Mouse (Mus musculus) lung, postnatal 36 days (tissue): ENCODE data around the gene Dst.

Experiments
- DNase-seq: peaks from one replicate; pipeline ENCODE4 v3.0.0; 2022; ENCODE audit warnings: mixed read lengths

Gene Dst

DNA sequence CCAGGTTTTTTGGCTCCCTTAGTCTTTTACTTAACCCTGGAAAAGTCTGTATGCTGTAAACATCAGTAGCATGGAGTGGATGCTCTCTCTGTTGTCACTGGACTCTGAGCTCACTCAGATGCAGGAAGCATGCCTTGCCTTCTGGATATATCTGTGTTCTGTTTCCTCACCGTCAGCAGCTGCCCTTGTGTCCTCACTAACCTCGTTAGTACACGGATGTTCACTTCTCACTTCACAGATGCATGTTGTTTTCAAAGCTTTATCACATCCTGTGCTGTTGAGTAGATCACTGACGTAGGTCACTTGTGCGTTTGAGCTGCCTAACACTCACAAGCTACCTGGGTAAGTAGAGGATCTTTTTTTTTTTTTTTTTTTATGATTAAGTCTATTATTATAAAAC lies 279.5 kb downstream of the Dst start:
- no peak for DNase-seq

DNA sequence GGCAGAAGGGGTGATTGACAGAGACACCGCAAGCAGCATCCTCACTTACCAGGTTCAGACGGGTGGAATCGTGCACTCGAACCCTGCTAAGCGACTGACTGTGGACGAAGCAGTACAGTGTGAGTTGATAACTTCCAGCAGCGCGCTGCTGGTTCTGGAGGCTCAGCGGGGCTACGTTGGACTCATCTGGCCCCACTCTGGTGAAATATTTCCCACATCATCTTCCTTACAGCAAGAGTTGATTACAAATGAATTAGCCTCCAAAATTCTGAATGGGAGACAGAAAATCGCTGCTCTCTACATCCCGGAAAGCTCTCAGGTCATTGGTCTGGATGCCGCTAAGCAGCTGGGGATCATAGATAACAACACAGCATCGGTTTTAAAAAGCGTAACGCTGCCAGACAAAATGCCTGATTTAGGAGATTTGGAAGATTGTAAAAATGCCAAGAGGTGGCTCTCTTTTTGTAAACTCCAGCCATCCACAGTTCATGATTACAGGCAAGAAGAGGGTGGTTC lies 280.8 kb downstream of the Dst start:
- no peak for DNase-seq

DNA sequence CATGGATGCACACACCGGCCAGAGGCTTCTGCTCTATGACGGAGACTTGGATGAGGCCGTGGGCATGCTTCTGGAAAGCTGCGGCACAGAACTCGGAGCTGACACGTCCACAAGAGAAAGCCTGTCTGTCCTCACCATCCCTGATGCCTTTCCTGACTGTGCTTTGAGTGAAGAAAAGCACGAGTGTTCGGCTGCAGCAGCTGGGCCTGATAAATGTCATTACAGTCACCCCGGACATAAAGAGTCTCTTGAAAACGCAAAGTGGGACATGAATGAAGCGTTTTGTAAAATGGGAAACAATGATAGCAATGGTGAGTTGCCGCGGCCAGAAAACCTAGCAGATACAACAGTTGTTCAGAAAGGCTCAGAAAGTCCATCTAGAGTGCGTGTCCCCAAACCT lies 281.3 kb downstream of the Dst start:
- no peak for DNase-seq

DNA sequence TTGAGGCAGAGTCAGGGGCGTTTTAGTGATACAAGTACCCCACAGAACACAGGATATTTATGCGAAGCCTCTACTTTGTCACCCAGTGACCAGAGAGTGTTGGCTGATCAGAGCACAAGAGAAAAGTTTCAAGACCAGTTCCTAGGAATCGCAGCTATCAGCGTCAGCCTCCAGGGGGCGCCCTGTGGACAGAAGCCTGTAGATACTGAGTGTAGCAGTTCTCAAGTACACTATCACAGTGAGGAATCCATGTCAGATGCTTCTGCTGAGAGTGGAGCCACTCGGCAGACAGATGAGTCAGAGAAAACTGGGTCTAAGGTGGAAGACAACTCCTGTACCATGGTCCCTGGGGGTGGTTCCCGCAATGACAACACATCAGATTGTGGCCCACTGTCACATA lies 281.9 kb downstream of the Dst start:
- DNase-seq, result peak; percentile 55

DNA sequence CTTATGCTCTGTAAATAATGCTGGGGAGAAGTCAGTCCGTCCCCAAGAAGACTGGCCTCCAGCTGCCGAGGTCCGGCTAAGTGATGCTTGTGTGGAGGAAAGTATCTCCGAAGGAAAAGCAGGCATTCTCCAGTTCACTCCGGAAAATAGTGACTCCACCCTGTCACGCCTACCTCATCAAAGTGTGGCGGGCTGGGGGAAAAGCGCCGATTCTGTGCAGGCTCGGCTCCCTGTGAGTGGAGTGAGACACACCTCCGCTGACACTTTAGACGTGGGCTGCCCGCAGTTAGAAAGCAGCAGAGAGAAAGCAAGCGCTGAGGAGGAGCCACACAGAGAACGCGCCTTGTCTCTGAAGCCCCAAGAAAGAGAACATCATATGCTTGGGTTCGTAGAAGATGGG lies 284.1 kb downstream of the Dst start:
- no peak for DNase-seq

- no peak for DNase-seq
These were observed 292.8 kb downstream of the Dst start for GRCm38 (mm10) chr1:34200791-34201190.

GRCm38 (mm10) chr1:34201483-34201882 lies 293.5 kb downstream of the Dst start:
- peak; percentile 25 for DNase-seq

DNA sequence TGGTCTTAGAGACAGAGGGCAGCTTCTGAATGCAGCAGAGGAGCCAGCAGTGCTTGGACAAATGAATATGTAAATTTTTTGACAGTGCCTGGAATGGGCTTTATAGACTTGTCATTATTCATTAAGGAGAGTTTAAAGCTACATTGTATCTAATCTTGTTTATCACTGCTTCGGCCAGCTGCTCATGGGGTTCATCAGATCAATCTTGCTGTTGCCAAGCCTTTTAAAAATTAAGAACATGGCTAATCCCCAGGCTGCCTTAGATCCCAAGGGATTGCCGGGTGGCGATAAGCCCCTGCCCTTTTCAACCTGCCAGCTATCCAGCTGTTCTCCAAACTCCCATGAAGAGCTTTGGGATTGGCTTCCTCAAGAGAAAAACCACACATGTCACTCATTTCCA lies 303.7 kb downstream of the Dst start:
- no peak for DNase-seq

DNA sequence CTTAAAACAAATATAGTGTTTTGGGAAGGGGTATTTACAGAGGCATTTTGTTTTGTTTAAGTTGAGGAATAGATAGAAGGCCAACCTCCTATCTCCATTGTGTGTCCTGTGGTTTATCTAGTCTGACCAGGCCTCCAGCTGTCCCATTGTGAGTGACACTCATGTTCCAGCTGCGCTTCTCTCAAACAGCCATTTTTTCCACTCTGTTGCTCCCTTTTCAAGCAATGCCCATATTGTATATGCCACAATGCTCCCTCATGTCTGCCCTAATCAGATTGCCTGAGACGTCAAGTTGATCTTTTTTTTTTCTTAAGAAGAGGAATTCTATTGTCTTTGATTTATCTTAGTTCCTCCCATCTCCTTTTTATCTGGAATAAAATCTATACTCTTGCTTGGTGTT lies 308.4 kb downstream of the Dst start:
- no peak for DNase-seq

DNA sequence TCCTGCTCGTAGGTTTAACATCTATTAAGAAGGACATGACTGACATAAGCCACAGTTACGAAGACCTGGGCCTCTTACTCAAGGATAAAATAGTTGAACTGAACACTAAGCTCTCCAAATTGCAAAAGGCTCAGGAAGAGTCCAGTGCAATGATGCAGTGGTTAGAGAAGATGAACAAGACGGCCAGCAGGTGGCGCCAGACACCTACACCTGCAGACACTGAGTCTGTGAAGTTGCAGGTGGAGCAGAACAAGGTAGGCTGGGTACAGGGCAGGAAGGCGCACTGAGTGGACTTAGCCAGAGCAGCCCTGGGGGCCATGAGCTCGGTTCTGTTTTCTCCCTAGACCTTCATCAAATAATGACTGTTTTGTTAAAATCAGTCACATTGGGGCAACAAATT lies 310.3 kb downstream of the Dst start:
- peak; percentile 88 for DNase-seq

DNA sequence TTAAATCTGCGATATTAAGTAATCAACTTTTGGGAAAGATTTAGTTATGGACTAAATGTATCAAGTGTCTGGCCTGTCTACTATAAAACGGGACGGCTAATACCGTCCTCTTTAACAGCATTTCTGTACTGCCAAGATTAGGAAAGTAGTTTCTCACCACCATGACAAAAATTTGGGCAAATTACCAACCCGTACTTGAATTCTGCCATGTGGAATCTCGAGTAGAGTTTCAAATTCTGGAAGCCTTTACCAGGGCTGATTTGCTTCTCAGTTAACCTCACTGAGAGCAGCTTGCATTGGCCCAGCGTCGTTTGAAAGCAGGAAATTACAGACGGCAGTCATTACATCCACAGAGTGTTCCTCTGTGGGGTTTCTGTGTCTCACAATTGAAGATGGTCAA lies 310.8 kb downstream of the Dst start:
- peak; percentile 30 for DNase-seq

- DNase-seq, result no peak
These were observed 312.1 kb downstream of the Dst start for GRCm38 (mm10) chr1:34220094-34220601.

DNA sequence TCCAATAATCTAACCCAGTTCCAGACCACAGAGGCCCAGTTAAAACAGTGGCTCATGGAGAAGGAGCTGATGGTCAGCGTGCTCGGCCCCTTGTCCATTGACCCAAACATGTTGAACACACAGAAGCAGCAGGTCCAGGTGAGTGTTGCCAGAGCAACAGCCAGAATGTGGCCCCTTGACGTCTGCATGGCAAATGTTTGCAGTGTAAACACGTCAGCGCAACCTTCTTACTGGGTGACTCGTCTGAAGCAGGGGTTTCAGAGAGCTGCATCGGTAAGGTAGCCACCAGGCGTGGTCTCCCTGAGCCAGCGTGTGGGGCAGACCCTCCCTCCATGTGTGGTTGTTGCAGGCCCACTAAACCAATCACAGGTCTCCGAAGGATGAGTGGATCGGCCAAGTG lies 315.8 kb downstream of the Dst start:
- DNase-seq, result no peak

GRCm38 (mm10) chr1:34227676-34228075 lies 319.7 kb downstream of the Dst start:
- no peak for DNase-seq

DNA sequence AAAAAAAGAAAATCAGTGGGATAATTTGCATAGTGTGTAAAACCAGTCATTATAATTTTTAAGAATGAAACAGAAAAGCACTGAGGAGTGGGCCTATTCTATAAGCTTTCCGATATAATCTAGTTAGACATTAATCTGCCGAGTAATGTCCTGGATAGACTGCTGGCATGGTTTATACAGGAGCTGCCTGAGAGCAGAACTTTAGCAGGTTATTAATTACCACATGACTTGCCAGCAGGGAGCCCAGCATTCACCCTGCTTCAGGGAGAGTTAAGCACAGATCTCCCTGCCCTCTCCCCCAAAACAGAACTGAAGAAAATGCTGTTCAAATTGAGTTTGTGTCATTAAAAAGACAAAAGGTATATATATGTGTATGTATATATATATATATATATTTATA lies 323.0 kb downstream of the Dst start:
- no peak for DNase-seq

GRCm38 (mm10) chr1:34236254-34236723 lies 328.3 kb downstream of the Dst start:
- DNase-seq, result peak; percentile 87

- no peak for DNase-seq
These were observed 329.2 kb downstream of the Dst start for GRCm38 (mm10) chr1:34237211-34237610.

DNA sequence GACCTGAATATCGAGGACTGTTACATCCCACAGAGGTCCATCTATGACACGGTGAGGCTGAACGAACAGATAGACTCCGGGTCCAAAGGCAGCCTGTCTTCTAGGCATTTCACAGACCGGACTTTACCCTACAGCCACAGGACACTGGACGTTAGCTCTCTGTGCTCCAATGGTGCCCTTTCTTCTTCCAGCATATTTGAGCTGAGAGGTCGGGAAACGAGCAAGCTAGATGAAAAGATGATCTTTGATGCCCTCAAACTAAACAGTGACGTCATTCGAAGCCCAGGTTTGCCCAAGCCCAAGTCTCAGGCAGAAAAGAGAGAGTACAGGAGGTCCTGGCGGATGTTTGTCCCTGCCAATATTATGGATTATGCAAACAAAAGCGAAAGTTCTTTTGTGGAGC lies 329.7 kb downstream of the Dst start:
- peak; percentile 53 for DNase-seq

DNA sequence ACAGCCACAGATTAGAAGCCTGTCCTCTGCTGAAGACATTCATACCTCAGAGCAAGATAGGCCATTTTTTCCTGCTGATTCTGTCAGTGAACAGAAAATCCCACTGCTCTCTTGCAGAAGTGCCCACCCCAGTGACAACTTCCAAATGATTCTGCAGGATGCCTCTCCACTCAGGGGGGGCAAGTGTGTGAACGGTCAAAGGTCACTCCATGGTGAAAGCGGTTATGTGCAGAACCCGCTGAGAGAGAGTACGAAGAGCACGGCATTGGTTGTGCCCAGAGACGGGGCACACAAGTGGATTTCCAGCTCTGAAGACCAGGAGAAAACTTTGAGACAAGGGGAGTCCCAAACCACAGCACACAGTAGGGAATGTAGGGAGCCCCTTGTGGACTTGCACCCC lies 330.2 kb downstream of the Dst start:
- no peak for DNase-seq

DNA sequence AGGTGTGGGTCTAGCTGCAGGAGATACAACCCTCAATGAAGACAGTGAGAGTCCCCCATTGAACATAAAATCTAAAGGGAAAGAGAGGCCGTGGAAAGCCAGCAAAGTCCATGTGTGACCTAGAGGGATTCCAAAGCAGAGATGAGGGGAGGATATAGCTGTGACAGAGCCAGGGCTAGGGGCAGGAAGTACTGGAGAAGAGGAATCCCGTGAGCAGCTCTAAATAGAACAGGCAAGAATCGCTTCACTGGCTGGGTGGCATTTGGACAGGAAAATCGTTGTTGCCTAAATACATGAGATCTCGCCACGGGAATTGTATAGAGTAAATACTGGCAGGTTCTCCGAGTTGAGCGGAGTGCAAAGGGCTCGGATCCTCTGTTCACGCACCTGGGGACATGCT lies 336.7 kb downstream of the Dst start:
- no peak for DNase-seq

GRCm38 (mm10) chr1:34245951-34246641 lies 338.1 kb downstream of the Dst start:
- DNase-seq, result no peak

- DNase-seq, result no peak
These were observed 338.6 kb downstream of the Dst start for GRCm38 (mm10) chr1:34246642-34246987.

GRCm38 (mm10) chr1:34251137-34251536 lies 343.1 kb downstream of the Dst start:
- DNase-seq, result no peak

DNA sequence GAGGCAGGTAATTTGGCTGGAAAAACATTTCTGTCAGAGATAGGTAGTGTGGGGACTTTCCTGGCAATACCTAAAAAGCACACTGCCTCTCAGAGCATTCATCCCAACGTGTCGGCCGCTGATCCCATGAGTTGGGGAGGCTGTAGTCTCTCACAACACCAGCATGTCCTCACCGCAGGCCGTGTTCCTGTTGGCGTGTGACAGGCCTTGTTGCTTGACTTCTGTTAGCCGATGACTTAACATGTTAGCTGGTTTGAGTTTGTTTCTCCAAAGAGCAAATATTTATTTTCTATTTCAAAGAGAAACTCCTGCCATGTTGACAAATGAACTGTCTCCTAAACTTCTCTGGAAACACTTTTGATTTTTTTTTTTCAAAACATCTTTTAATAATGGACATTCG lies 344.2 kb downstream of the Dst start:
- peak; percentile 35 for DNase-seq

- peak; percentile 27 for DNase-seq
These were observed 345.9 kb downstream of the Dst start for GRCm38 (mm10) chr1:34253876-34254275.
